Mouse (Mus musculus): ENCODE measurements around the gene C5ar2. TPM values are rescaled to one million over a fixed set of nuclear protein-coding genes. Genes with fewer than 3 reads are reported as not detected.

The C5ar2 gene
- polyA plus RNA-seq, 1 experiment from 2014 or later = 0.04 TPM

GRCm38 (mm10) chr7:16250687-16251086 is 6.7 kb upstream of the C5ar2 start:
- no peak overlapping the region for H3K9ac ChIP-seq
- no peak overlapping the region for H3K4me2 ChIP-seq

GRCm38 (mm10) chr7:16245958-16246357 is 2.0 kb upstream of the C5ar2 start:
- WGBS = 30% methylated on average over 3 of the region's 4 CpGs
- Histone ChIP-seq H3K36me3 (no peaks in the 10 kb centered on the region), H3K4me2 (no peak overlapping the region), H3K9ac (no peak overlapping the region), H3K9me3 (replicated peaks) (no peaks in the 10 kb centered on the region), H3K27me3 (no peaks in the 10 kb centered on the region), H3K27ac (no peak overlapping the region), H3K4me1 (0 out of 2 replicates have a peak, but pooled peaks cover 3% of the 10 kb centered on the region), H3K4me3 (replicated peaks) (no peak overlapping the region)
- ATAC-seq (replicated peaks; ENCODE audit: low FRiP score) = no peak

More at GRCm38 (mm10) chr7:16250687-16251086, 6.7 kb upstream of the C5ar2 start:
- Histone ChIP-seq H3K4me3 (replicated peaks) (no peak overlapping the region), H3K27me3 (no peaks in the 10 kb centered on the region), H3K4me1 (no peaks in the 10 kb centered on the region), H3K36me3 (no peaks in the 10 kb centered on the region), H3K27ac (no peak overlapping the region), H3K9me3 (replicated peaks) (no peaks in the 10 kb centered on the region)
- WGBS = 80% methylated on average over 5 of the region's 5 CpGs
- no peak for ATAC-seq (replicated peaks; ENCODE audit: low FRiP score)

GRCm38 (mm10) chr7:16242198-16242597 is 1.8 kb downstream of the C5ar2 start:
- Histone ChIP-seq H3K9me3 (replicated peaks) (no peaks in the 10 kb centered on the region), H3K4me1 (0 out of 2 replicates have a peak, but pooled peaks cover 7% of the 10 kb centered on the region), H3K27ac (no peak overlapping the region), H3K4me3 (replicated peaks) (no peak overlapping the region), H3K27me3 (no peaks in the 10 kb centered on the region), H3K36me3 (no peaks in the 10 kb centered on the region), H3K9ac (no peak overlapping the region), H3K4me2 (no peak overlapping the region)
- 85% methylated on average over 6 of the region's 6 CpGs for WGBS
- no peak for ATAC-seq (replicated peaks; ENCODE audit: low FRiP score)

- H3K4me1 ChIP-seq = 0 out of 2 replicates have a peak, but pooled peaks cover 7% of the 10 kb centered on the region
- no peak overlapping the region for H3K9ac ChIP-seq
- ATAC-seq (replicated peaks; ENCODE audit: low FRiP score) = no peak
- no peak overlapping the region for H3K4me2 ChIP-seq
- 47% methylated on average over 11 of the region's 11 CpGs for WGBS
- H3K9me3 ChIP-seq (replicated peaks) = no peaks in the 10 kb centered on the region
- H3K27me3 ChIP-seq = no peaks in the 10 kb centered on the region
- no peak overlapping the region for H3K4me3 ChIP-seq (replicated peaks)
- H3K36me3 ChIP-seq = no peaks in the 10 kb centered on the region
- no peak overlapping the region for H3K27ac ChIP-seq
These were observed 2.2 kb downstream of the C5ar2 start for GRCm38 (mm10) chr7:16241787-16242186.

- H3K4me3 ChIP-seq (replicated peaks) = no peak overlapping the region
- no peak overlapping the region for H3K27ac ChIP-seq
- ATAC-seq (replicated peaks; ENCODE audit: low FRiP score) = no peak
- H3K4me2 ChIP-seq = no peak overlapping the region
- H3K27me3 ChIP-seq = no peaks in the 10 kb centered on the region
- WGBS = 95% methylated on average over 1 of the region's 1 CpGs
- H3K9me3 ChIP-seq (replicated peaks) = no peaks in the 10 kb centered on the region
- H3K9ac ChIP-seq = no peak overlapping the region
- H3K36me3 ChIP-seq = no peaks in the 10 kb centered on the region
- H3K4me1 ChIP-seq = 0 out of 2 replicates have a peak, but pooled peaks cover 7% of the 10 kb centered on the region
These were observed 3.0 kb downstream of the C5ar2 start for GRCm38 (mm10) chr7:16240978-16241303.

- H3K4me1 ChIP-seq = 0 out of 2 replicates have a peak, but pooled peaks cover 7% of the 10 kb centered on the region
- H3K27ac ChIP-seq = no peak overlapping the region
- no peaks in the 10 kb centered on the region for H3K36me3 ChIP-seq
- no peak for ATAC-seq (replicated peaks; ENCODE audit: low FRiP score)
- no peak overlapping the region for H3K4me2 ChIP-seq
- WGBS = 83% methylated on average over 7 of the region's 7 CpGs
- H3K4me3 ChIP-seq (replicated peaks) = no peak overlapping the region
- H3K27me3 ChIP-seq = no peaks in the 10 kb centered on the region
- H3K9ac ChIP-seq = no peak overlapping the region
- no peaks in the 10 kb centered on the region for H3K9me3 ChIP-seq (replicated peaks)
These were observed 3.5 kb downstream of the C5ar2 start for GRCm38 (mm10) chr7:16240281-16240977.

GRCm38 (mm10) chr7:16239554-16239997 is 4.4 kb downstream of the C5ar2 start:
- no peak overlapping the region for H3K27ac ChIP-seq
- 0 out of 2 replicates have a peak, but pooled peaks cover 7% of the 10 kb centered on the region for H3K4me1 ChIP-seq
- H3K9ac ChIP-seq = no peak overlapping the region
- WGBS = 24% methylated on average over 9 of the region's 9 CpGs
- no peak for ATAC-seq (replicated peaks; ENCODE audit: low FRiP score)
- H3K27me3 ChIP-seq = no peaks in the 10 kb centered on the region
- no peaks in the 10 kb centered on the region for H3K9me3 ChIP-seq (replicated peaks)
- no peaks in the 10 kb centered on the region for H3K36me3 ChIP-seq
- H3K4me2 ChIP-seq = no peak overlapping the region
- H3K4me3 ChIP-seq (replicated peaks) = no peak overlapping the region

GRCm38 (mm10) chr7:16229869-16230268 is 14.1 kb downstream of the C5ar2 start:
- H3K36me3 ChIP-seq = no peaks in the 10 kb centered on the region
- ATAC-seq (replicated peaks; ENCODE audit: low FRiP score) = no peak
- no peaks in the 10 kb centered on the region for H3K9me3 ChIP-seq (replicated peaks)
- no peaks in the 10 kb centered on the region for H3K27me3 ChIP-seq
- H3K4me2 ChIP-seq = no peak overlapping the region
- H3K4me1 ChIP-seq = peaks cover 9% of the 10 kb centered on the region; the same call in 1 of the 2 replicates
- WGBS = 28% methylated on average over 5 of the region's 5 CpGs
- H3K4me3 ChIP-seq (replicated peaks) = no peak overlapping the region
- H3K27ac ChIP-seq = peak overlapping the region; percentile 0; the same call in 1 of the 2 replicates
- no peak overlapping the region for H3K9ac ChIP-seq

- WGBS = 2% methylated on average over 34 of the region's 34 CpGs
- Histone ChIP-seq H3K4me2 (peak within 1 kb of the TSS; percentile 66), H3K27me3 (no peaks in the 10 kb centered on the region), H3K36me3 (peaks cover 25% of the 10 kb centered on the region), H3K4me1 (peaks cover 12% of the 10 kb centered on the region), H3K27ac (peak within 1 kb of the TSS; percentile 79), H3K9ac (peak within 1 kb of the TSS; percentile 69), H3K9me3 (replicated peaks) (no peaks in the 10 kb centered on the region), H3K4me3 (replicated peaks) (peak within 1 kb of the TSS; percentile 65)
- peak; percentile 97 for ATAC-seq (replicated peaks; ENCODE audit: low FRiP score)
These were observed 22.2 kb downstream of the C5ar2 start, which contains the start of gene Dhx34 for GRCm38 (mm10) chr7:16221582-16222272. Gene Dhx34, minus strand, starts transcription at chr7:16222037.

GRCm38 (mm10) chr7:16213986-16214385 is 30.0 kb downstream of the C5ar2 start:
- no peak for ATAC-seq (replicated peaks; ENCODE audit: low FRiP score)
- WGBS = 92% methylated on average over 9 of the region's 9 CpGs
- no peak overlapping the region for H3K9ac ChIP-seq
- peaks cover 93% of the 10 kb centered on the region for H3K36me3 ChIP-seq
- H3K27ac ChIP-seq = no peak overlapping the region
- peaks cover 5% of the 10 kb centered on the region; the same call in 1 of the 2 replicates for H3K4me1 ChIP-seq
- no peaks in the 10 kb centered on the region for H3K27me3 ChIP-seq
- no peak overlapping the region for H3K4me2 ChIP-seq
- no peaks in the 10 kb centered on the region for H3K9me3 ChIP-seq (replicated peaks)
- no peak overlapping the region for H3K4me3 ChIP-seq (replicated peaks)

GRCm38 (mm10) chr7:16213196-16213595 is 30.8 kb downstream of the C5ar2 start:
- Histone ChIP-seq H3K9me3 (replicated peaks) (no peaks in the 10 kb centered on the region), H3K27ac (no peak overlapping the region), H3K36me3 (peaks cover 91% of the 10 kb centered on the region), H3K4me1 (peaks cover 10% of the 10 kb centered on the region; the same call in 1 of the 2 replicates), H3K9ac (no peak overlapping the region), H3K4me3 (replicated peaks) (no peak overlapping the region), H3K4me2 (no peak overlapping the region), H3K27me3 (no peaks in the 10 kb centered on the region)
- 92% methylated on average over 6 of the region's 6 CpGs for WGBS
- no peak for ATAC-seq (replicated peaks; ENCODE audit: low FRiP score)

GRCm38 (mm10) chr7:16210862-16211365 is 33.0 kb downstream of the C5ar2 start:
- H3K9ac ChIP-seq = no peak overlapping the region
- ATAC-seq (replicated peaks; ENCODE audit: low FRiP score) = peak; percentile 31; the same call in 1 of the 2 replicates
- peaks cover 75% of the 10 kb centered on the region for H3K36me3 ChIP-seq
- H3K4me2 ChIP-seq = no peak overlapping the region
- H3K9me3 ChIP-seq (replicated peaks) = no peaks in the 10 kb centered on the region
- H3K27me3 ChIP-seq = no peaks in the 10 kb centered on the region
- no peak overlapping the region for H3K27ac ChIP-seq
- 66% methylated on average over 12 of the region's 12 CpGs for WGBS
- H3K4me1 ChIP-seq = peaks cover 12% of the 10 kb centered on the region; the same call in 1 of the 2 replicates
- H3K4me3 ChIP-seq (replicated peaks) = no peak overlapping the region
